Comparison of ENCODE assay signal across 26 mouse cellular contexts in the genomic region with DNA sequence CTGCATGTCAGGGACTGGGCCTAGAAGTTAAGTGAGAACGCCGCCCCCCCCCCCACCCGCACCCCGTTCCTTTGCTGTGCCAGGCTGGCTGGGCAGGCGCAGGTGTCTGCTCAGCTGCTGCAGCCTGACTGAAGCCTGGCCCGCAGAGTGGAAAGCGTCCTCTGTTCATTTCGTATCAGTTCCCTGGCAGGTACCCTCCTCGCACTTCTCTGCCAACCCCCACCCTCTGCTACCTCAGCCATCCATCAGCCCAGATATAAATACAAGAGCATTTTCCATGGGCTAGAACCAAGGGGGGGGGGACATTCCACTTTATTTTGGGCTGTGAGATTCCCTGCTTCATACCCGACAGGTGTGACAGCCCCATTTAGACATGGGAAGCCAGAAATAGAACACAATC. TPM values are rescaled to one million over a fixed set of nuclear protein-coding genes. Genes with fewer than 3 reads are reported as not detected.
DNase-seq lines count a peak whose midpoint lies in the region; ATAC-seq and TF ChIP-seq lines count a peak whose summit lies in the region.
"Had no signal": no experiment of that assay in that cellular context is flagged by ENCODE, and none has a peak within 500 bp of the region (broad histone marks: within the 10 kb centered on the region; RNA-seq: fewer than 3 reads in every experiment).

No protein-coding gene starts in this region.

- peak overlapping the region; percentile 88 for H3K27ac ChIP-seq in heart, embryonic 11.5 days (ENCODE audit: low read depth, low read length)
- H3K27ac ChIP-seq in heart, postnatal 0 days (ENCODE audit: low read depth): peak overlapping the region; percentile 60
- no peak overlapping the region for H3K27ac ChIP-seq in midbrain, embryonic 15.5 days
- H3K27ac ChIP-seq: forebrain, embryonic 13.5 days; hindbrain, postnatal 0 days; kidney, embryonic 15.5 days; limb, embryonic 15.5 days; liver, embryonic 15.5 days; lung, embryonic 15.5 days; neural tube, embryonic 15.5 days had no signal

- no peak overlapping the region for H3K4me3 ChIP-seq in heart, embryonic 11.5 days (ENCODE audit: low read depth, low read length)
- H3K4me3 ChIP-seq in heart, postnatal 0 days (ENCODE audit: low read depth, low read length): no peak overlapping the region
- no peak overlapping the region for H3K4me3 ChIP-seq in midbrain, embryonic 15.5 days
- H3K4me3 ChIP-seq: erythroblast, embryonic 14.5 days; forebrain, embryonic 13.5 days; kidney, embryonic 15.5 days; limb, embryonic 15.5 days; liver, embryonic 15.5 days; lung, embryonic 15.5 days; neural tube, embryonic 15.5 days had no signal

- 0 out of 2 replicates have a peak overlapping the region, but pooled peaks have one; percentile 3 for H3K4me2 ChIP-seq in heart, embryonic 11.5 days
- no peak overlapping the region for H3K4me2 ChIP-seq in heart, postnatal 0 days (ENCODE audit: low read depth, low read length)
- no peak overlapping the region for H3K4me2 ChIP-seq in midbrain, embryonic 15.5 days
- H3K4me2 ChIP-seq: forebrain, embryonic 13.5 days; kidney, embryonic 15.5 days; limb, embryonic 15.5 days; liver, embryonic 15.5 days; lung, embryonic 15.5 days; neural tube, embryonic 15.5 days had no signal

- H3K36me3 ChIP-seq in heart, embryonic 11.5 days (ENCODE audit: control insufficient read depth, insufficient read depth, low read length): no peaks in the 10 kb centered on the region
- no peaks in the 10 kb centered on the region for H3K36me3 ChIP-seq in heart, postnatal 0 days (replicated peaks; ENCODE audit: control insufficient read depth, insufficient read depth, low read length)
- H3K36me3 ChIP-seq in midbrain, embryonic 15.5 days (replicated peaks): no peaks in the 10 kb centered on the region
- H3K36me3 ChIP-seq: kidney, embryonic 15.5 days; limb, embryonic 15.5 days; liver, embryonic 15.5 days; lung, embryonic 15.5 days; neural tube, embryonic 15.5 days had no signal

- H3K9ac ChIP-seq in heart, embryonic 11.5 days (ENCODE audit: low read depth, low read length): no peak overlapping the region; the same call in 1 of the 2 replicates
- no peak overlapping the region for H3K9ac ChIP-seq in heart, postnatal 0 days (replicated peaks; ENCODE audit: low read depth, low read length)
- no peak overlapping the region for H3K9ac ChIP-seq in midbrain, embryonic 15.5 days
- H3K9ac ChIP-seq: forebrain, embryonic 13.5 days; kidney, embryonic 15.5 days; limb, embryonic 15.5 days; liver, embryonic 15.5 days; lung, embryonic 15.5 days; neural tube, embryonic 15.5 days had no signal

- TF ChIP-seq EP300 in heart, postnatal 0 days (IDR thresholded peaks at IDR 0.05; ENCODE audit: low read depth): no peak

- peak; percentile 97 for DNase-seq in heart, adult 11 months
- no peak for DNase-seq in heart, postnatal 4 days
- peak; percentile 18 for DNase-seq in gastrocnemius, postnatal 14 days
- no peak for DNase-seq in heart, postnatal 0 days (ENCODE audit: low spot score)
- no peak for DNase-seq in Muller cell, postnatal 12 days (ENCODE audit: inconsistent ontology term)
- DNase-seq in kidney, adult 8-10 months: no peak
- DNase-seq: adrenal gland, adult 2 months; cerebellum, adult 11-12 months; cerebellum, postnatal 10 days; kidney, postnatal 36 days; lung, postnatal 4 days; thymus, adult 2 months had no signal

- TF ChIP-seq CTCF in heart, postnatal 0 days (IDR thresholded peaks at IDR 0.05; ENCODE audit: low read depth): no peak

- H3K27me3 ChIP-seq in heart, embryonic 11.5 days (ENCODE audit: control insufficient read depth, insufficient read depth, low read length): 0 out of 2 replicates have a peak, but pooled peaks cover under 1% of the 10 kb centered on the region
- H3K27me3 ChIP-seq in heart, postnatal 0 days (ENCODE audit: control insufficient read depth, insufficient read depth, low read length): no peaks in the 10 kb centered on the region
- H3K27me3 ChIP-seq in midbrain, embryonic 15.5 days (replicated peaks): no peaks in the 10 kb centered on the region
- H3K27me3 ChIP-seq: Patski had no signal

- H3K9me3 ChIP-seq in heart, embryonic 11.5 days (replicated peaks; ENCODE audit: control insufficient read depth, low read length): no peaks in the 10 kb centered on the region
- no peaks in the 10 kb centered on the region for H3K9me3 ChIP-seq in heart, postnatal 0 days (replicated peaks; ENCODE audit: control insufficient read depth, low read length)
- no peaks in the 10 kb centered on the region for H3K9me3 ChIP-seq in midbrain, embryonic 15.5 days
- H3K9me3 ChIP-seq: forebrain, embryonic 13.5 days; kidney, embryonic 15.5 days; limb, embryonic 15.5 days; liver, embryonic 15.5 days; lung, embryonic 15.5 days; neural tube, embryonic 15.5 days had no signal

- ATAC-seq in heart, embryonic 11.5 days (replicated peaks; ENCODE audit: insufficient number of reproducible peaks, low FRiP score, low TSS enrichment): no peak
- peak; percentile 22 for ATAC-seq in heart, postnatal 0 days (ENCODE audit: insufficient read depth, low read depth)
- ATAC-seq in midbrain, embryonic 15.5 days (replicated peaks): no peak
- ATAC-seq: forebrain, embryonic 13.5 days; hindbrain, postnatal 0 days; intestine, embryonic 16.5 days; Patski had no signal

- 63% methylated on average over 10 of the region's 10 CpGs for WGBS in heart, embryonic 11.5 days (ENCODE audit: insufficient replicate concordance)
- WGBS in heart, postnatal 0 days: 62% methylated on average over 10 of the region's 10 CpGs
- 86% methylated on average over 10 of the region's 10 CpGs for WGBS in midbrain, embryonic 15.5 days

- H3K4me1 ChIP-seq in heart, embryonic 11.5 days (ENCODE audit: control insufficient read depth, insufficient read depth, low read length): peaks cover 18% of the 10 kb centered on the region
- H3K4me1 ChIP-seq in heart, postnatal 0 days (ENCODE audit: control insufficient read depth, insufficient read depth): peaks cover 16% of the 10 kb centered on the region
- no peaks in the 10 kb centered on the region for H3K4me1 ChIP-seq in midbrain, embryonic 15.5 days
- H3K4me1 ChIP-seq: forebrain, embryonic 13.5 days; kidney, embryonic 15.5 days; limb, embryonic 15.5 days; lung, embryonic 15.5 days; neural tube, embryonic 15.5 days had no signal

- intact Hi-C loops in gastrocnemius, postnatal 14 days (cut with DNase I; ENCODE audit: low total_unique reads): no loop called here

RNA-seq across cellular contexts. Expression of a gene that starts 8.4 kb away (rescaled TPM):
- total RNA-seq in heart, postnatal 4 days (2021): under 1 TPM; 0.55 to 0.63 TPM
- 1 to 10 TPM; 3.1 to 4.1 TPM for total RNA-seq in gastrocnemius, postnatal 14 days (2021)
- polyA plus RNA-seq in heart, embryonic 11.5 days (2014; fragmentation: Nextera tagmentation; extraction: Ambion mirVana): 3.0 and 4.2 TPM in 2 replicates
- total RNA-seq in heart, postnatal 0 days (2014; rRNA removed; ENCODE audit: low replicate concordance): 1.2 TPM in 1 of 2 replicates, not detected in the other
- polyA plus RNA-seq in heart, postnatal 0 days (2015; fragmentation: Nextera tagmentation; extraction: Ambion mirVana): 0.61 and 1.6 TPM in 2 replicates
- polyA plus RNA-seq in midbrain, embryonic 15.5 days (2015; fragmentation: Nextera tagmentation; extraction: Ambion mirVana): not detected in 2 replicates
- total RNA-seq: adrenal gland, adult 2 months; hindbrain, postnatal 0 days; midbrain, postnatal 0 days had no signal
- polyA plus RNA-seq: erythroblast, embryonic 14.5 days; hindbrain, embryonic 11.5 days; hindbrain, postnatal 0 days; midbrain, postnatal 0 days had no signal

RNA-seq across cellular contexts. Expression of a gene that starts 8.9 kb away (rescaled TPM):
- total RNA-seq in heart, postnatal 4 days (2021): 1 to 10 TPM; 8.0 to 8.4 TPM
- total RNA-seq in gastrocnemius, postnatal 14 days (2021): 1 to 10 TPM; 5.6 to 7.8 TPM
- 28.0 and 29.0 TPM in 2 replicates for polyA plus RNA-seq in heart, embryonic 11.5 days (2014; fragmentation: Nextera tagmentation; extraction: Ambion mirVana)
- 5.3 and 13.3 TPM in 2 replicates for total RNA-seq in heart, postnatal 0 days (2014; rRNA removed; ENCODE audit: low replicate concordance)
- polyA plus RNA-seq in heart, postnatal 0 days (2015; fragmentation: Nextera tagmentation; extraction: Ambion mirVana): 11.4 and 11.7 TPM in 2 replicates
- 62.3 and 68.3 TPM in 2 replicates for polyA plus RNA-seq in midbrain, embryonic 15.5 days (2015; fragmentation: Nextera tagmentation; extraction: Ambion mirVana)

RNA-seq across cellular contexts. Expression of a gene that starts 19.4 kb away (rescaled TPM):
- 10 to 100 TPM; 59.7 to 69.2 TPM for total RNA-seq in heart, postnatal 4 days (2021)
- 10 to 100 TPM; 15.3 to 18.6 TPM for total RNA-seq in gastrocnemius, postnatal 14 days (2021)
- polyA plus RNA-seq in heart, embryonic 11.5 days (2014; fragmentation: Nextera tagmentation; extraction: Ambion mirVana): 169 and 174 TPM in 2 replicates
- 126 and 162 TPM in 2 replicates for total RNA-seq in heart, postnatal 0 days (2014; rRNA removed; ENCODE audit: low replicate concordance)
- 159 and 160 TPM in 2 replicates for polyA plus RNA-seq in heart, postnatal 0 days (2015; fragmentation: Nextera tagmentation; extraction: Ambion mirVana)
- polyA plus RNA-seq in midbrain, embryonic 15.5 days (2015; fragmentation: Nextera tagmentation; extraction: Ambion mirVana): 33.6 and 35.1 TPM in 2 replicates

RNA-seq across cellular contexts. Expression of a gene that starts 23.7 kb away (rescaled TPM):
- 10 to 100 TPM; 24.3 to 27.4 TPM for total RNA-seq in heart, postnatal 4 days (2021)
- total RNA-seq in gastrocnemius, postnatal 14 days (2021): 10 to 100 TPM; 23.9 to 28.7 TPM
- polyA plus RNA-seq in heart, embryonic 11.5 days (2014; fragmentation: Nextera tagmentation; extraction: Ambion mirVana): 28.1 and 34.4 TPM in 2 replicates
- total RNA-seq in heart, postnatal 0 days (2014; rRNA removed; ENCODE audit: low replicate concordance): 39.7 and 42.7 TPM in 2 replicates
- polyA plus RNA-seq in heart, postnatal 0 days (2015; fragmentation: Nextera tagmentation; extraction: Ambion mirVana): 39.4 and 45.9 TPM in 2 replicates
- polyA plus RNA-seq in midbrain, embryonic 15.5 days (2015; fragmentation: Nextera tagmentation; extraction: Ambion mirVana): 34.3 and 41.5 TPM in 2 replicates

RNA-seq across cellular contexts. Expression of a gene that starts 23.8 kb away (rescaled TPM):
- 10 to 100 TPM; 16.2 to 22.4 TPM for total RNA-seq in heart, postnatal 4 days (2021)
- 1 to 10 TPM; 7.6 to 8.6 TPM for total RNA-seq in gastrocnemius, postnatal 14 days (2021)
- polyA plus RNA-seq in heart, embryonic 11.5 days (2014; fragmentation: Nextera tagmentation; extraction: Ambion mirVana): 35.2 and 39.0 TPM in 2 replicates
- 19.5 and 28.4 TPM in 2 replicates for total RNA-seq in heart, postnatal 0 days (2014; rRNA removed; ENCODE audit: low replicate concordance)
- polyA plus RNA-seq in heart, postnatal 0 days (2015; fragmentation: Nextera tagmentation; extraction: Ambion mirVana): 20.9 and 24.3 TPM in 2 replicates
- polyA plus RNA-seq in midbrain, embryonic 15.5 days (2015; fragmentation: Nextera tagmentation; extraction: Ambion mirVana): 80.0 and 80.4 TPM in 2 replicates

Comparison
In these comparisons a context has a peak if more than half of its experiments do, and no peak if none do; other contexts are left out.
1. DNase-seq: peak in heart, adult 11 months (single experiment) and gastrocnemius, postnatal 14 days (single experiment); none in heart, postnatal 4 days (single experiment), heart, postnatal 0 days (single experiment), Muller cell, postnatal 12 days (single experiment) and kidney, adult 8-10 months (0 of 2).